Mouse (Mus musculus): ENCODE results near the gene Nfyc. TPM values are rescaled to one million over a fixed set of nuclear protein-coding genes. Genes with fewer than 3 reads are reported as not detected.

Gene Nfyc
- total and polyA plus RNA-seq, 3 experiments, result 39.5 to 178 (median 64.8) TPM

- Histone ChIP-seq H3K79me2 (ENCODE audit: control insufficient read depth, insufficient read depth, low read length, poor library complexity) (no peaks in the 10 kb centered on the region), H3K27me3 (ENCODE audit: control insufficient read depth in 1 of 2, insufficient read depth in 2 of 2, low read length in 2 of 2) (peaks cover 5 to 19% of the 10 kb centered on the region in 2 experiments)
Measured at GRCm38 (mm10) chr4:120868246-120868645, 36.9 kb upstream of the Nfyc start.

GRCm38 (mm10) chr4:120866211-120866610 lies 34.8 kb upstream of the Nfyc start:
- no peaks in the 10 kb centered on the region for H3K4me1 ChIP-seq (ENCODE audit: control insufficient read depth in 1 of 2, insufficient read depth in 2 of 2, low read length in 2 of 2)
- TF ChIP-seq GABPA (IDR thresholded peaks at IDR 0.05; ENCODE audit: low read depth, low read length) (no peak), SIN3A (IDR thresholded peaks at IDR 0.05; ENCODE audit: low read length) (no peak), RCOR1 (IDR thresholded peaks at IDR 0.05; ENCODE audit: low read depth, low read length) (no peak), CHD2 (IDR thresholded peaks at IDR 0.05; ENCODE audit: low read length) (no peak), SMC3 (IDR thresholded peaks at IDR 0.05; ENCODE audit: low read depth, low read length) (no peak), RAD21 (IDR thresholded peaks at IDR 0.05; ENCODE audit: low read depth, low read length) (no peak), MAFK (IDR thresholded peaks at IDR 0.05; ENCODE audit: borderline replicate concordance, low read depth, low read length) (no peak), KAT2A (conservative IDR thresholded peaks at IDR 0.05; ENCODE audit: low read depth, low read length) (no peak), CHD1 (IDR thresholded peaks at IDR 0.05; ENCODE audit: low read depth, low read length) (no peak), UBTF (IDR thresholded peaks at IDR 0.05; ENCODE audit: borderline replicate concordance, insufficient read depth, low read depth, low read length) (no peak), USF2 (IDR thresholded peaks at IDR 0.05; ENCODE audit: borderline replicate concordance in 1 of 2, insufficient read depth in 1 of 2, low read depth in 1 of 2, low read length in 2 of 2) (no peak), POLR2AphosphoS5 (IDR thresholded peaks at IDR 0.05; ENCODE audit: borderline replicate concordance, low read depth, low read length) (no peak), POLR2AphosphoS2 (IDR thresholded peaks at IDR 0.05; ENCODE audit: low read length) (no peak), TBP (IDR thresholded peaks at IDR 0.05; ENCODE audit: low read depth, low read length) (no peak), MYC (IDR thresholded peaks at IDR 0.05; ENCODE audit: low read depth, low read length) (no peak), JUND (IDR thresholded peaks at IDR 0.05; ENCODE audit: low read depth, low read length) (no peak), MYB (IDR thresholded peaks at IDR 0.05; ENCODE audit: low read depth, low read length) (no peak), HCFC1 (IDR thresholded peaks at IDR 0.05; ENCODE audit: low read depth, low read length) (no peak), BHLHE40 (IDR thresholded peaks at IDR 0.05; ENCODE audit: borderline replicate concordance, low read depth, low read length) (no peak), CTCF (IDR thresholded peaks at IDR 0.05 in 2 of 3, conservative IDR thresholded peaks at IDR 0.05 in 1 of 3; ENCODE audit: control insufficient read depth in 1 of 3, insufficient read depth in 1 of 3, low read depth in 2 of 3, low read length in 3 of 3, poor library complexity in 1 of 3, severe bottlenecking in 1 of 3) (no peak)
- peak; percentile 57 for DNase-seq (ENCODE audit: low read depth, low spot score)
- peaks cover 3 to 15% of the 10 kb centered on the region in 2 experiments; a peak in 2 of 4 replicates for H3K27me3 ChIP-seq (ENCODE audit: control insufficient read depth in 1 of 2, insufficient read depth in 2 of 2, low read length in 2 of 2)
- no peak overlapping the region for H3K27ac ChIP-seq (ENCODE audit: control insufficient read depth, low read depth, low read length)
- no peaks in the 10 kb centered on the region for H3K36me3 ChIP-seq (ENCODE audit: control insufficient read depth in 1 of 2, insufficient read depth in 2 of 2, low read length in 2 of 2)
- H3K9ac ChIP-seq (ENCODE audit: control insufficient read depth, low read depth, low read length, poor library complexity, severe bottlenecking), result no peak overlapping the region
- H3K9me3 ChIP-seq (replicated peaks; ENCODE audit: insufficient read depth, low read length), result no peaks in the 10 kb centered on the region
- H3K4me3 ChIP-seq (ENCODE audit: control insufficient read depth in 1 of 2, insufficient read depth in 1 of 2, low read depth in 2 of 2, low read length in 2 of 2), result no peak overlapping the region
- H3K79me2 ChIP-seq (ENCODE audit: control insufficient read depth, insufficient read depth, low read length, poor library complexity), result no peaks in the 10 kb centered on the region

More at GRCm38 (mm10) chr4:120868246-120868645, 36.9 kb upstream of the Nfyc start:
- no peak for DNase-seq (ENCODE audit: low read depth, low spot score)
- Histone ChIP-seq H3K36me3 (ENCODE audit: control insufficient read depth in 1 of 2, insufficient read depth in 2 of 2, low read length in 2 of 2) (no peaks in the 10 kb centered on the region), H3K4me3 (ENCODE audit: control insufficient read depth in 1 of 2, insufficient read depth in 1 of 2, low read depth in 2 of 2, low read length in 2 of 2) (no peak overlapping the region), H3K27ac (ENCODE audit: control insufficient read depth, low read depth, low read length) (no peak overlapping the region), H3K9ac (ENCODE audit: control insufficient read depth, low read depth, low read length, poor library complexity, severe bottlenecking) (no peak overlapping the region), H3K4me1 (ENCODE audit: control insufficient read depth in 1 of 2, insufficient read depth in 2 of 2, low read length in 2 of 2) (no peaks in the 10 kb centered on the region), H3K9me3 (replicated peaks; ENCODE audit: insufficient read depth, low read length) (no peaks in the 10 kb centered on the region)
- TF ChIP-seq HCFC1 (IDR thresholded peaks at IDR 0.05; ENCODE audit: low read depth, low read length) (no peak), MAZ (IDR thresholded peaks at IDR 0.05; ENCODE audit: low read depth, low read length) (no peak), ETS1 (IDR thresholded peaks at IDR 0.05; ENCODE audit: low read depth, low read length) (no peak), EP300 (IDR thresholded peaks at IDR 0.05; ENCODE audit: low read depth in 1 of 2, low read length in 2 of 2) (no peak)

All from MEL (cell line).